Mouse (Mus musculus): ENCODE results near the gene Cacna2d3. TPM values are rescaled to one million over a fixed set of nuclear protein-coding genes. Genes with fewer than 3 reads are reported as not detected.

The Cacna2d3 gene
- polyA plus RNA-seq (2015; fragmentation: Illumina TruSeq; extraction: RNeasy Lipid Tissue Mini Kit (QIAGEN cat#74804); ENCODE audit: insufficient read depth, low read depth, low replicate concordance): not detected

GRCm38 (mm10) chr14:29721488-29722385 lies at the start of gene Cacna2d3:
Cacna2d3 (minus strand) TSS chr14:29721864.

DNA sequence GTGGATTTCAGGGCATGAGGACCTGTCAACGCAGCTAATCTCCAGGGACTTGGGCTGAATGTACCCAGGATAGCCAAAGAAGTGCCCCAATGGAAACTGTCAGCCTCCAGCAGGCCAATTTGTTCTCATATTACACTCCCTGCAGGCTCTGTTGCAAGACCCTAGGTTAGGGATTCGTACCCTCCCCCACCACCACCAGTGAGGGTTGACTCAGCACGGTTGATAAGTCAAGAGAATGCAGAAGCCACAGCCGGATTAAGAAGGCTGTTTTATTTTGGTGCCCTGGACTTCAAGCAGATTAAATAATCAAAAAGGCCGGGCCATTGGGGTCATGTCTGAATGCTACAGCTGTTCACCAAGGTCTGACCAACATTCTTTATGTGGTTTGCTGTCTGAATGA lies 703.8 kb downstream of the Cacna2d3 start, which contains the start of gene Lrtm1:
Gene Lrtm1, plus strand, starts transcription at position 326 of the 400 bp plus-strand sequence.

Other genes with a start within 250 kb of the Cacna2d3 start
- gene Selenok, start 246.4 kb upstream of the Cacna2d3 start, polyA plus RNA-seq (2015; fragmentation: Illumina TruSeq; extraction: RNeasy Lipid Tissue Mini Kit (QIAGEN cat#74804); ENCODE audit: insufficient read depth, low read depth, low replicate concordance): 26.5 TPM

Measured in pancreas, adult 10 weeks (tissue).